Mouse (Mus musculus): ENCODE results near the gene Ralgapa2. TPM values are rescaled to one million over a fixed set of nuclear protein-coding genes. Genes with fewer than 3 reads are reported as not detected.

Ralgapa2 gene
- polyA plus RNA-seq, 1 experiment from 2014 or later = 12.4 TPM

- Histone ChIP-seq H3K9ac (ENCODE audit: low read depth, low read length) (peak overlapping the region; percentile 10; the same call in 1 of the 2 replicates), H3K36me3 (ENCODE audit: control insufficient read depth, insufficient read depth, low read length) (no peaks in the 10 kb centered on the region), H3K4me2 (ENCODE audit: low read length) (peak overlapping the region; percentile 25; the same call in 1 of the 2 replicates), H3K4me1 (ENCODE audit: control insufficient read depth, insufficient read depth, low read length) (peaks cover 7% of the 10 kb centered on the region), H3K27me3 (ENCODE audit: control insufficient read depth, insufficient read depth, low read depth, low read length) (peaks cover 3% of the 10 kb centered on the region), H3K4me3 (ENCODE audit: low read depth, low read length) (no peak overlapping the region), H3K27ac (ENCODE audit: low read length) (0 out of 2 replicates have a peak overlapping the region, but pooled peaks have one; percentile 6), H3K9me3 (replicated peaks; ENCODE audit: control insufficient read depth, low read length, poor library complexity, severe bottlenecking) (no peaks in the 10 kb centered on the region)
- ATAC-seq = no peak
- 16% methylated on average over 9 of the region's 9 CpGs for whole genome bisulfite sequencing
Observed at GRCm38 (mm10) chr2:146226484-146226883, 285.7 kb downstream of the Ralgapa2 start.

GRCm38 (mm10) chr2:146225818-146226217 lies 286.3 kb downstream of the Ralgapa2 start:
- Histone ChIP-seq H3K4me2 (ENCODE audit: low read length) (peak overlapping the region; percentile 47), H3K36me3 (ENCODE audit: control insufficient read depth, insufficient read depth, low read length) (no peaks in the 10 kb centered on the region), H3K27ac (ENCODE audit: low read length) (no peak overlapping the region), H3K9ac (ENCODE audit: low read depth, low read length) (no peak overlapping the region), H3K4me1 (ENCODE audit: control insufficient read depth, insufficient read depth, low read length) (peaks cover 13% of the 10 kb centered on the region), H3K4me3 (ENCODE audit: low read depth, low read length) (0 out of 2 replicates have a peak overlapping the region, but pooled peaks have one; percentile 29), H3K9me3 (replicated peaks; ENCODE audit: control insufficient read depth, low read length, poor library complexity, severe bottlenecking) (no peaks in the 10 kb centered on the region), H3K27me3 (ENCODE audit: control insufficient read depth, insufficient read depth, low read depth, low read length) (peaks cover 3% of the 10 kb centered on the region)
- WGBS = 6% methylated on average over 6 of the region's 6 CpGs
- no peak for ATAC-seq

- Histone ChIP-seq H3K4me1 (ENCODE audit: control insufficient read depth, insufficient read depth, low read length) (peaks cover 21% of the 10 kb centered on the region), H3K27me3 (ENCODE audit: control insufficient read depth, insufficient read depth, low read depth, low read length) (peaks cover 3% of the 10 kb centered on the region), H3K36me3 (ENCODE audit: control insufficient read depth, insufficient read depth, low read length) (no peaks in the 10 kb centered on the region), H3K4me3 (ENCODE audit: low read depth, low read length) (peak overlapping the region; percentile 81), H3K4me2 (ENCODE audit: low read length) (peak overlapping the region; percentile 90), H3K9ac (ENCODE audit: low read depth, low read length) (peak overlapping the region; percentile 90), H3K27ac (ENCODE audit: low read length) (peak overlapping the region; percentile 95), H3K9me3 (replicated peaks; ENCODE audit: control insufficient read depth, low read length, poor library complexity, severe bottlenecking) (no peaks in the 10 kb centered on the region)
- ATAC-seq = no peak
- WGBS = 8% methylated on average over 7 of the region's 7 CpGs
Observed at GRCm38 (mm10) chr2:146224141-146224540, 288.0 kb downstream of the Ralgapa2 start.

GRCm38 (mm10) chr2:146223176-146223905 lies 288.8 kb downstream of the Ralgapa2 start:
- ATAC-seq = peak; percentile 16; the same call in 1 of the 2 replicates
- no peaks in the 10 kb centered on the region for H3K9me3 ChIP-seq (replicated peaks; ENCODE audit: control insufficient read depth, low read length, poor library complexity, severe bottlenecking)
- peaks cover 3% of the 10 kb centered on the region; the same call in 1 of the 2 replicates for H3K27me3 ChIP-seq (ENCODE audit: control insufficient read depth, insufficient read depth, low read depth, low read length)
- peak overlapping the region; percentile 90 for H3K9ac ChIP-seq (ENCODE audit: low read depth, low read length)
- WGBS = under 1% methylated on average over 53 of the region's 75 CpGs
- H3K4me3 ChIP-seq (ENCODE audit: low read depth, low read length) = peak overlapping the region; percentile 81
- H3K36me3 ChIP-seq (ENCODE audit: control insufficient read depth, insufficient read depth, low read length) = no peaks in the 10 kb centered on the region
- peak overlapping the region; percentile 95 for H3K27ac ChIP-seq (ENCODE audit: low read length)
- H3K4me2 ChIP-seq (ENCODE audit: low read length) = peak overlapping the region; percentile 90
- H3K4me1 ChIP-seq (ENCODE audit: control insufficient read depth, insufficient read depth, low read length) = peaks cover 28% of the 10 kb centered on the region

GRCm38 (mm10) chr2:146222279-146223175 lies 289.6 kb downstream of the Ralgapa2 start:
- WGBS = under 1% methylated on average over 119 of the region's 133 CpGs
- Histone ChIP-seq H3K9me3 (replicated peaks; ENCODE audit: control insufficient read depth, low read length, poor library complexity, severe bottlenecking) (no peaks in the 10 kb centered on the region), H3K27ac (ENCODE audit: low read length) (peak overlapping the region; percentile 95), H3K4me3 (ENCODE audit: low read depth, low read length) (peak overlapping the region; percentile 81), H3K4me2 (ENCODE audit: low read length) (peak overlapping the region; percentile 90), H3K4me1 (ENCODE audit: control insufficient read depth, insufficient read depth, low read length) (peaks cover 36% of the 10 kb centered on the region), H3K27me3 (ENCODE audit: control insufficient read depth, insufficient read depth, low read depth, low read length) (0 out of 2 replicates have a peak, but pooled peaks cover under 1% of the 10 kb centered on the region), H3K9ac (ENCODE audit: low read depth, low read length) (peak overlapping the region; percentile 90), H3K36me3 (ENCODE audit: control insufficient read depth, insufficient read depth, low read length) (no peaks in the 10 kb centered on the region)
- ATAC-seq = peak; percentile 44

GRCm38 (mm10) chr2:146221929-146222278 lies 290.2 kb downstream of the Ralgapa2 start:
- under 1% methylated on average over 37 of the region's 44 CpGs for WGBS
- ATAC-seq = peak; percentile 85
- peak overlapping the region; percentile 95 for H3K27ac ChIP-seq (ENCODE audit: low read length)
- no peaks in the 10 kb centered on the region for H3K36me3 ChIP-seq (ENCODE audit: control insufficient read depth, insufficient read depth, low read length)
- H3K4me1 ChIP-seq (ENCODE audit: control insufficient read depth, insufficient read depth, low read length) = peaks cover 42% of the 10 kb centered on the region
- H3K9me3 ChIP-seq (replicated peaks; ENCODE audit: control insufficient read depth, low read length, poor library complexity, severe bottlenecking) = no peaks in the 10 kb centered on the region
- H3K4me3 ChIP-seq (ENCODE audit: low read depth, low read length) = peak overlapping the region; percentile 81
- H3K27me3 ChIP-seq (ENCODE audit: control insufficient read depth, insufficient read depth, low read depth, low read length) = no peaks in the 10 kb centered on the region
- peak overlapping the region; percentile 90 for H3K4me2 ChIP-seq (ENCODE audit: low read length)
- H3K9ac ChIP-seq (ENCODE audit: low read depth, low read length) = peak overlapping the region; percentile 90

GRCm38 (mm10) chr2:146221076-146221928 lies 290.8 kb downstream of the Ralgapa2 start, which contains the start of gene Insm1:
Gene Insm1, plus strand, starts transcription at chr2:146221921.
- WGBS = under 1% methylated on average over 84 of the region's 86 CpGs
- ATAC-seq = peak; percentile 37
- H3K36me3 ChIP-seq (ENCODE audit: control insufficient read depth, insufficient read depth, low read length) = no peaks in the 10 kb centered on the region
- no peaks in the 10 kb centered on the region for H3K27me3 ChIP-seq (ENCODE audit: control insufficient read depth, insufficient read depth, low read depth, low read length)
- peak within 1 kb of the TSS; percentile 90 for H3K9ac ChIP-seq (ENCODE audit: low read depth, low read length)
- peak within 1 kb of the TSS; percentile 81 for H3K4me3 ChIP-seq (ENCODE audit: low read depth, low read length)
- peak within 1 kb of the TSS; percentile 90 for H3K4me2 ChIP-seq (ENCODE audit: low read length)
- H3K9me3 ChIP-seq (replicated peaks; ENCODE audit: control insufficient read depth, low read length, poor library complexity, severe bottlenecking) = no peaks in the 10 kb centered on the region
- H3K27ac ChIP-seq (ENCODE audit: low read length) = peak within 1 kb of the TSS; percentile 95
- H3K4me1 ChIP-seq (ENCODE audit: control insufficient read depth, insufficient read depth, low read length) = peaks cover 39% of the 10 kb centered on the region

GRCm38 (mm10) chr2:146220591-146221075 lies 291.5 kb downstream of the Ralgapa2 start:
- no peaks in the 10 kb centered on the region for H3K9me3 ChIP-seq (replicated peaks; ENCODE audit: control insufficient read depth, low read length, poor library complexity, severe bottlenecking)
- no peaks in the 10 kb centered on the region for H3K27me3 ChIP-seq (ENCODE audit: control insufficient read depth, insufficient read depth, low read depth, low read length)
- peak overlapping the region; percentile 90 for H3K4me2 ChIP-seq (ENCODE audit: low read length)
- peak overlapping the region; percentile 81 for H3K4me3 ChIP-seq (ENCODE audit: low read depth, low read length)
- no peaks in the 10 kb centered on the region for H3K36me3 ChIP-seq (ENCODE audit: control insufficient read depth, insufficient read depth, low read length)
- H3K9ac ChIP-seq (ENCODE audit: low read depth, low read length) = peak overlapping the region; percentile 90
- H3K27ac ChIP-seq (ENCODE audit: low read length) = peak overlapping the region; percentile 95
- H3K4me1 ChIP-seq (ENCODE audit: control insufficient read depth, insufficient read depth, low read length) = peaks cover 38% of the 10 kb centered on the region
- WGBS = 1% methylated on average over 24 of the region's 24 CpGs
- no peak for ATAC-seq

All from midbrain, embryonic 16.5 days (tissue).